Mouse (Mus musculus): ENCODE measurements around the gene Zfp770.

Zfp770 gene

GRCm38 (mm10) chr2:114143842-114144241 is 57.4 kb downstream of the Zfp770 start:
- DNase-seq (ENCODE audit: low spot score) = no peak

Data from c-Kit-positive CD71-positive TER-119-positive erythroid progenitor cells, embryonic 14.5 days (primary cell).